Mouse (Mus musculus): Measurements from ENCODE around the gene Ric1. TPM values are rescaled to one million over a fixed set of nuclear protein-coding genes. Genes with fewer than 3 reads are reported as not detected.
A peak's percentile ranks its signal among the peaks of the same experiment; 100 is the strongest.

Gene Ric1
- polyA plus RNA-seq, 1 experiment from 2014 or later: 15.9 TPM

- DNase-seq (no peak), ATAC-seq (ENCODE audit: insufficient read depth) (no peak)
- no peak overlapping the region for H3K4me2 ChIP-seq
- no peak overlapping the region for H3K9ac ChIP-seq
- WGBS: 84% methylated on average over 11 of the region's 11 CpGs
- TF ChIP-seq CTCF (IDR thresholded peaks at IDR 0.05; ENCODE audit: low read depth): no peak
- no peaks in the 10 kb centered on the region for H3K9me3 ChIP-seq (ENCODE audit: low read depth, low read length)
- H3K27me3 ChIP-seq (ENCODE audit: insufficient read depth, low read length): no peaks in the 10 kb centered on the region
- no peaks in the 10 kb centered on the region for H3K4me1 ChIP-seq (ENCODE audit: insufficient read depth)
- H3K27ac ChIP-seq (ENCODE audit: low read depth): no peak overlapping the region
- H3K36me3 ChIP-seq (ENCODE audit: insufficient read depth): no peaks in the 10 kb centered on the region
- H3K4me3 ChIP-seq (ENCODE audit: low read depth, low read length): no peak overlapping the region
These were observed 121.3 kb downstream of the Ric1 start for GRCm38 (mm10) chr19:29643194-29643922.

- no peak overlapping the region for H3K9ac ChIP-seq
- ATAC-seq (ENCODE audit: insufficient read depth) (no peak), DNase-seq (no peak)
- TF ChIP-seq CTCF (IDR thresholded peaks at IDR 0.05; ENCODE audit: low read depth): peak; percentile 28; the same call in 1 of the 2 replicates
- no peaks in the 10 kb centered on the region for H3K9me3 ChIP-seq (ENCODE audit: low read depth, low read length)
- H3K27ac ChIP-seq (ENCODE audit: low read depth): no peak overlapping the region
- no peaks in the 10 kb centered on the region for H3K27me3 ChIP-seq (ENCODE audit: insufficient read depth, low read length)
- no peak overlapping the region for H3K4me2 ChIP-seq
- H3K36me3 ChIP-seq (ENCODE audit: insufficient read depth): no peaks in the 10 kb centered on the region
- H3K4me1 ChIP-seq (ENCODE audit: insufficient read depth): no peaks in the 10 kb centered on the region
- 93% methylated on average over 6 of the region's 6 CpGs for WGBS
- no peak overlapping the region for H3K4me3 ChIP-seq (ENCODE audit: low read depth, low read length)
These were observed 122.7 kb downstream of the Ric1 start for GRCm38 (mm10) chr19:29644747-29645146.

DNA sequence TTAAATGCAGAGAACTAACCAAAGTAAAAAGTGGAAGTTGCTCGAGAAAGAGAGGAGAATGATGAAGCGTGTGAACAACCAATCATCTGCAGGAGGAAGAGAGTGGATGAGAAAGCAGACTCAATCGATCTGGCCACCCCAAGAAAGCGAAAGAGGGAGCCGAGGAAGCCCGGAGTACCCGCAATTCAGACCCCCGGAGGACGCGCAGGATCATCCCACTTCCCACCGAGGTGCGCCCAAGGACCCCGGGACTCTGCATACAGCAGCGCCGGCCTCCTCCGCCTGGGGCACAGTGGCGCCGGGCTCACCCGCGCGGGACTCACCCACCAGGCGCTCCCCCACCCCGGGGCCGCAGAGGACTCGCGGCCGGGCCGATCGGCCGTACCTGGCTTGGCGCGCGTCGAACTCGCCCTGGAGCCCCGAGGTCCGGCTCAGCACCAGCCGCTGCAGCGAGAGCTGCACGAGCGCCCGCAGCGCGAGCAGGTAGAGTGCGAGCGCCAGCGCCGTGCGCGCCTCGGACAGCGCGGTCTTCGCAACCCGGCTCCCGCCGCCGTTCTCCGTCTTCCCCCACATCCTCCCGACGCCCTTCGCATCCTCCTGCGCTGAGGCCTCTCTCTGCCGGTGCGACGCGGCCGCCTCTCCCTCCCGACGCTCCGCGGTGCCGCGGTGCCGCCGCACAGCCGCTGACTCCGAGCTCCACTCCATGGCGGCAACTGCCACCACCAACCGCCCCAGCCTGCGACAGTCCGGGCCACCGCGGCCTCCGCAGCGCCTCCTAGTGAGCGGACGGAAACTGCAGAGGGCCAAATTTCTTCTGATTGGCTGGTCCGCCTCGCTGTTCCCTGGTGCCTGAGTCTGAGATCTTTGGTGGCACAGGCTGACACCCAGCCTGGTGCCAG is 125.8 kb downstream of the Ric1 start, which contains the start of gene Ermp1:
Gene Ermp1, minus strand, starts transcription at position 765 of the 899 bp plus-strand sequence.
- DNase-seq: peak; percentile 95
- H3K27ac ChIP-seq (ENCODE audit: low read depth): peak within 1 kb of the TSS; percentile 67; the same call in 1 of the 2 replicates
- peak within 1 kb of the TSS; percentile 77 for H3K4me3 ChIP-seq (ENCODE audit: low read depth, low read length)
- under 1% methylated on average over 87 of the region's 90 CpGs for WGBS
- peak within 1 kb of the TSS; percentile 72 for H3K9ac ChIP-seq
- peak within 1 kb of the TSS; percentile 73 for H3K4me2 ChIP-seq
- no peaks in the 10 kb centered on the region for H3K4me1 ChIP-seq (ENCODE audit: insufficient read depth)
- no peaks in the 10 kb centered on the region for H3K36me3 ChIP-seq (ENCODE audit: insufficient read depth)
- peak; percentile 95 for ATAC-seq (ENCODE audit: insufficient read depth)
- peaks cover 6% of the 10 kb centered on the region; the same call in 1 of the 2 replicates for H3K27me3 ChIP-seq (ENCODE audit: insufficient read depth, low read length)
- TF ChIP-seq CTCF (IDR thresholded peaks at IDR 0.05; ENCODE audit: low read depth): peak; percentile 90
- no peaks in the 10 kb centered on the region for H3K9me3 ChIP-seq (ENCODE audit: low read depth, low read length)

- Histone ChIP-seq H3K4me2 (peak overlapping the region; percentile 73; the same call in 1 of the 2 replicates), H3K27ac (ENCODE audit: low read depth) (no peak overlapping the region), H3K4me3 (ENCODE audit: low read depth, low read length) (peak overlapping the region; percentile 77), H3K9me3 (ENCODE audit: low read depth, low read length) (no peaks in the 10 kb centered on the region), H3K27me3 (ENCODE audit: insufficient read depth, low read length) (peaks cover 6% of the 10 kb centered on the region; the same call in 1 of the 2 replicates), H3K9ac (no peak overlapping the region), H3K4me1 (ENCODE audit: insufficient read depth) (no peaks in the 10 kb centered on the region), H3K36me3 (ENCODE audit: insufficient read depth) (no peaks in the 10 kb centered on the region)
- TF ChIP-seq CTCF (IDR thresholded peaks at IDR 0.05; ENCODE audit: low read depth): no peak
- no peak for DNase-seq
- no peak for ATAC-seq (ENCODE audit: insufficient read depth)
- WGBS: 32% methylated on average over 4 of the region's 4 CpGs
These were observed 126.5 kb downstream of the Ric1 start for GRCm38 (mm10) chr19:29648550-29648914.

GRCm38 (mm10) chr19:29649683-29650082 is 127.6 kb downstream of the Ric1 start:
- WGBS: 59% methylated on average over 1 of the region's 1 CpGs
- Histone ChIP-seq H3K36me3 (ENCODE audit: insufficient read depth) (no peaks in the 10 kb centered on the region), H3K4me3 (ENCODE audit: low read depth, low read length) (no peak overlapping the region), H3K27ac (ENCODE audit: low read depth) (no peak overlapping the region), H3K9ac (no peak overlapping the region), H3K9me3 (ENCODE audit: low read depth, low read length) (no peaks in the 10 kb centered on the region), H3K4me1 (ENCODE audit: insufficient read depth) (no peaks in the 10 kb centered on the region), H3K27me3 (ENCODE audit: insufficient read depth, low read length) (peaks cover 11% of the 10 kb centered on the region), H3K4me2 (no peak overlapping the region)
- ATAC-seq (ENCODE audit: insufficient read depth) (no peak), DNase-seq (no peak)
- TF ChIP-seq CTCF (IDR thresholded peaks at IDR 0.05; ENCODE audit: low read depth): no peak

GRCm38 (mm10) chr19:29653768-29654265 is 131.7 kb downstream of the Ric1 start:
- H3K9ac ChIP-seq: no peak overlapping the region
- H3K4me2 ChIP-seq: no peak overlapping the region
- H3K36me3 ChIP-seq (ENCODE audit: insufficient read depth): no peaks in the 10 kb centered on the region
- ATAC-seq (ENCODE audit: insufficient read depth) (no peak), DNase-seq (no peak)
- no peak overlapping the region for H3K4me3 ChIP-seq (ENCODE audit: low read depth, low read length)
- H3K27ac ChIP-seq (ENCODE audit: low read depth): no peak overlapping the region
- TF ChIP-seq CTCF (IDR thresholded peaks at IDR 0.05; ENCODE audit: low read depth): no peak
- peaks cover 14% of the 10 kb centered on the region for H3K27me3 ChIP-seq (ENCODE audit: insufficient read depth, low read length)
- no peaks in the 10 kb centered on the region for H3K9me3 ChIP-seq (ENCODE audit: low read depth, low read length)
- WGBS: 85% methylated on average over 9 of the region's 9 CpGs
- H3K4me1 ChIP-seq (ENCODE audit: insufficient read depth): no peaks in the 10 kb centered on the region

GRCm38 (mm10) chr19:29655148-29655547 is 133.1 kb downstream of the Ric1 start:
- H3K27me3 ChIP-seq (ENCODE audit: insufficient read depth, low read length): peaks cover 17% of the 10 kb centered on the region
- no peak for TF ChIP-seq CTCF (IDR thresholded peaks at IDR 0.05; ENCODE audit: low read depth)
- no peak overlapping the region for H3K27ac ChIP-seq (ENCODE audit: low read depth)
- no peaks in the 10 kb centered on the region for H3K9me3 ChIP-seq (ENCODE audit: low read depth, low read length)
- no peaks in the 10 kb centered on the region for H3K4me1 ChIP-seq (ENCODE audit: insufficient read depth)
- DNase-seq (no peak), ATAC-seq (ENCODE audit: insufficient read depth) (no peak)
- H3K4me2 ChIP-seq: no peak overlapping the region
- WGBS: 43% methylated on average over 6 of the region's 6 CpGs
- H3K4me3 ChIP-seq (ENCODE audit: low read depth, low read length): no peak overlapping the region
- no peak overlapping the region for H3K9ac ChIP-seq
- no peaks in the 10 kb centered on the region for H3K36me3 ChIP-seq (ENCODE audit: insufficient read depth)
